Mouse (Mus musculus): Measurements from ENCODE around the gene Samsn1. TPM values are rescaled to one million over a fixed set of nuclear protein-coding genes. Genes with fewer than 3 reads are reported as not detected.

The Samsn1 gene
- 0.19 TPM in 1 of 2 replicates, not detected in the other for total RNA-seq (2014; rRNA removed; ENCODE audit: low replicate concordance)
- 1.1 and 1.2 TPM in 2 replicates for polyA plus RNA-seq (2015; fragmentation: Nextera tagmentation; extraction: Ambion mirVana)

GRCm38 (mm10) chr16:76022181-76022580 is at the start of gene Samsn1:
Samsn1 (minus strand) TSS chr16:76022281.
- no peak for ATAC-seq (ENCODE audit: insufficient read depth, low read depth)
- Histone ChIP-seq H3K4me1 (ENCODE audit: control insufficient read depth, insufficient read depth) (no peaks in the 10 kb centered on the region), H3K4me3 (ENCODE audit: low read depth, low read length) (no peak within 1 kb of the TSS), H3K27me3 (ENCODE audit: control insufficient read depth, insufficient read depth, low read length) (no peaks in the 10 kb centered on the region), H3K4me2 (ENCODE audit: low read depth, low read length) (no peak within 1 kb of the TSS), H3K9me3 (replicated peaks; ENCODE audit: control insufficient read depth, low read length) (no peaks in the 10 kb centered on the region), H3K27ac (ENCODE audit: low read depth) (no peak within 1 kb of the TSS), H3K36me3 (replicated peaks; ENCODE audit: control insufficient read depth, insufficient read depth, low read length) (no peaks in the 10 kb centered on the region), H3K9ac (replicated peaks; ENCODE audit: low read depth, low read length) (no peak within 1 kb of the TSS)
- TF ChIP-seq EP300 (IDR thresholded peaks at IDR 0.05; ENCODE audit: low read depth) (no peak), CTCF (IDR thresholded peaks at IDR 0.05; ENCODE audit: low read depth) (no peak)
- no peak for DNase-seq (ENCODE audit: low spot score)
- 75% methylated on average over 7 of the region's 7 CpGs for WGBS

GRCm38 (mm10) chr16:76066082-76066635 is 44.1 kb upstream of the Samsn1 start:
- Histone ChIP-seq H3K27ac (ENCODE audit: low read depth) (no peak overlapping the region), H3K4me3 (ENCODE audit: low read depth, low read length) (no peak overlapping the region), H3K36me3 (replicated peaks; ENCODE audit: control insufficient read depth, insufficient read depth, low read length) (no peaks in the 10 kb centered on the region), H3K4me2 (ENCODE audit: low read depth, low read length) (no peak overlapping the region), H3K4me1 (ENCODE audit: control insufficient read depth, insufficient read depth) (no peaks in the 10 kb centered on the region), H3K27me3 (ENCODE audit: control insufficient read depth, insufficient read depth, low read length) (no peaks in the 10 kb centered on the region), H3K9me3 (replicated peaks; ENCODE audit: control insufficient read depth, low read length) (no peaks in the 10 kb centered on the region), H3K9ac (replicated peaks; ENCODE audit: low read depth, low read length) (no peak overlapping the region)
- ATAC-seq (ENCODE audit: insufficient read depth, low read depth) (no peak), DNase-seq (ENCODE audit: low spot score) (no peak)
- 77% methylated on average over 14 of the region's 14 CpGs for WGBS
- TF ChIP-seq EP300 (IDR thresholded peaks at IDR 0.05; ENCODE audit: low read depth) = no peak
- no peak for TF ChIP-seq CTCF (IDR thresholded peaks at IDR 0.05; ENCODE audit: low read depth)

GRCm38 (mm10) chr16:76054976-76055375 is 32.9 kb upstream of the Samsn1 start:
- DNase-seq (ENCODE audit: low spot score) (no peak), ATAC-seq (ENCODE audit: insufficient read depth, low read depth) (no peak)
- no peaks in the 10 kb centered on the region for H3K36me3 ChIP-seq (replicated peaks; ENCODE audit: control insufficient read depth, insufficient read depth, low read length)
- no peak overlapping the region for H3K9ac ChIP-seq (replicated peaks; ENCODE audit: low read depth, low read length)
- WGBS = 85% methylated on average over 7 of the region's 7 CpGs
- H3K9me3 ChIP-seq (replicated peaks; ENCODE audit: control insufficient read depth, low read length) = no peaks in the 10 kb centered on the region
- H3K4me1 ChIP-seq (ENCODE audit: control insufficient read depth, insufficient read depth) = no peaks in the 10 kb centered on the region
- H3K4me2 ChIP-seq (ENCODE audit: low read depth, low read length) = no peak overlapping the region
- no peak overlapping the region for H3K27ac ChIP-seq (ENCODE audit: low read depth)
- H3K4me3 ChIP-seq (ENCODE audit: low read depth, low read length) = no peak overlapping the region
- no peaks in the 10 kb centered on the region for H3K27me3 ChIP-seq (ENCODE audit: control insufficient read depth, insufficient read depth, low read length)
- TF ChIP-seq CTCF (IDR thresholded peaks at IDR 0.05; ENCODE audit: low read depth) (no peak), EP300 (IDR thresholded peaks at IDR 0.05; ENCODE audit: low read depth) (no peak)

GRCm38 (mm10) chr16:76054079-76054478 is 32.0 kb upstream of the Samsn1 start:
- DNase-seq (ENCODE audit: low spot score) (no peak), ATAC-seq (ENCODE audit: insufficient read depth, low read depth) (no peak)
- no peaks in the 10 kb centered on the region for H3K36me3 ChIP-seq (replicated peaks; ENCODE audit: control insufficient read depth, insufficient read depth, low read length)
- H3K9ac ChIP-seq (replicated peaks; ENCODE audit: low read depth, low read length) = no peak overlapping the region
- no peaks in the 10 kb centered on the region for H3K9me3 ChIP-seq (replicated peaks; ENCODE audit: control insufficient read depth, low read length)
- H3K27ac ChIP-seq (ENCODE audit: low read depth) = no peak overlapping the region
- no peak overlapping the region for H3K4me2 ChIP-seq (ENCODE audit: low read depth, low read length)
- no peaks in the 10 kb centered on the region for H3K27me3 ChIP-seq (ENCODE audit: control insufficient read depth, insufficient read depth, low read length)
- no peak overlapping the region for H3K4me3 ChIP-seq (ENCODE audit: low read depth, low read length)
- no peaks in the 10 kb centered on the region for H3K4me1 ChIP-seq (ENCODE audit: control insufficient read depth, insufficient read depth)
- TF ChIP-seq EP300 (IDR thresholded peaks at IDR 0.05; ENCODE audit: low read depth) = no peak
- TF ChIP-seq CTCF (IDR thresholded peaks at IDR 0.05; ENCODE audit: low read depth) = no peak
- WGBS = 77% methylated on average over 4 of the region's 4 CpGs

GRCm38 (mm10) chr16:76053537-76053936 is 31.5 kb upstream of the Samsn1 start:
- ATAC-seq (ENCODE audit: insufficient read depth, low read depth) = no peak
- TF ChIP-seq EP300 (IDR thresholded peaks at IDR 0.05; ENCODE audit: low read depth) = no peak
- no peak for TF ChIP-seq CTCF (IDR thresholded peaks at IDR 0.05; ENCODE audit: low read depth)

GRCm38 (mm10) chr16:76047066-76047465 is 25.0 kb upstream of the Samsn1 start:
- Histone ChIP-seq H3K4me3 (ENCODE audit: low read depth, low read length) (no peak overlapping the region), H3K4me2 (ENCODE audit: low read depth, low read length) (no peak overlapping the region), H3K36me3 (replicated peaks; ENCODE audit: control insufficient read depth, insufficient read depth, low read length) (no peaks in the 10 kb centered on the region), H3K9ac (replicated peaks; ENCODE audit: low read depth, low read length) (no peak overlapping the region), H3K27ac (ENCODE audit: low read depth) (no peak overlapping the region), H3K4me1 (ENCODE audit: control insufficient read depth, insufficient read depth) (no peaks in the 10 kb centered on the region), H3K9me3 (replicated peaks; ENCODE audit: control insufficient read depth, low read length) (no peaks in the 10 kb centered on the region), H3K27me3 (ENCODE audit: control insufficient read depth, insufficient read depth, low read length) (no peaks in the 10 kb centered on the region)
- DNase-seq (ENCODE audit: low spot score) (no peak), ATAC-seq (ENCODE audit: insufficient read depth, low read depth) (no peak)
- no peak for TF ChIP-seq CTCF (IDR thresholded peaks at IDR 0.05; ENCODE audit: low read depth)
- TF ChIP-seq EP300 (IDR thresholded peaks at IDR 0.05; ENCODE audit: low read depth) = no peak
- WGBS = 43% methylated on average over 3 of the region's 3 CpGs

More at GRCm38 (mm10) chr16:76053537-76053936, 31.5 kb upstream of the Samsn1 start:
- Histone ChIP-seq H3K9me3 (replicated peaks; ENCODE audit: control insufficient read depth, low read length) (no peaks in the 10 kb centered on the region), H3K36me3 (replicated peaks; ENCODE audit: control insufficient read depth, insufficient read depth, low read length) (no peaks in the 10 kb centered on the region), H3K27ac (ENCODE audit: low read depth) (no peak overlapping the region), H3K4me1 (ENCODE audit: control insufficient read depth, insufficient read depth) (no peaks in the 10 kb centered on the region), H3K27me3 (ENCODE audit: control insufficient read depth, insufficient read depth, low read length) (no peaks in the 10 kb centered on the region), H3K4me2 (ENCODE audit: low read depth, low read length) (no peak overlapping the region), H3K4me3 (ENCODE audit: low read depth, low read length) (no peak overlapping the region), H3K9ac (replicated peaks; ENCODE audit: low read depth, low read length) (no peak overlapping the region)
- no peak for DNase-seq (ENCODE audit: low spot score)
- 82% methylated on average over 8 of the region's 8 CpGs for WGBS

Data from heart, postnatal 0 days (tissue).